Mouse (Mus musculus): ENCODE measurements at regions not wholly inside any gene's neighbourhood (a gene's known extent, or its start where the extent isn't known, plus 50 kb on each side); places are given as distances from the start of the nearest gene placed in this dataset.
A peak's percentile ranks its signal among the peaks of the same experiment; 100 is the strongest.

GRCm38 (mm10) chr6:140983610-140984009 lies 254.5 kb downstream of the Gm11077 start:
- DNase-seq (ENCODE audit: low read depth): no peak
- TF ChIP-seq POLR2A (IDR thresholded peaks at IDR 0.05; ENCODE audit: borderline replicate concordance, extremely low read depth, insufficient read depth, insufficient read length, poor library complexity, severe bottlenecking) (no peak), CTCF (IDR thresholded peaks at IDR 0.05; ENCODE audit: borderline replicate concordance, extremely low read depth, insufficient read depth, insufficient read length) (no peak)

- DNase-seq (ENCODE audit: low read depth): no peak
- TF ChIP-seq POLR2A (IDR thresholded peaks at IDR 0.05; ENCODE audit: borderline replicate concordance, extremely low read depth, insufficient read depth, insufficient read length, poor library complexity, severe bottlenecking) (no peak), CTCF (IDR thresholded peaks at IDR 0.05; ENCODE audit: borderline replicate concordance, extremely low read depth, insufficient read depth, insufficient read length) (no peak)
Observed at GRCm38 (mm10) chr6:140984249-140984648, 255.2 kb downstream of the Gm11077 start.

GRCm38 (mm10) chr6:140993643-140994580 lies 255.2 kb upstream of the Pde3a start:
- no peak for TF ChIP-seq POLR2A (IDR thresholded peaks at IDR 0.05; ENCODE audit: borderline replicate concordance, extremely low read depth, insufficient read depth, insufficient read length, poor library complexity, severe bottlenecking)
- TF ChIP-seq CTCF (IDR thresholded peaks at IDR 0.05; ENCODE audit: borderline replicate concordance, extremely low read depth, insufficient read depth, insufficient read length): no peak
- peak; percentile 84 for DNase-seq (ENCODE audit: low read depth)

GRCm38 (mm10) chr6:140995340-140996135 lies 253.5 kb upstream of the Pde3a start:
- DNase-seq (ENCODE audit: low read depth): peak; percentile 68
- TF ChIP-seq POLR2A (IDR thresholded peaks at IDR 0.05; ENCODE audit: borderline replicate concordance, extremely low read depth, insufficient read depth, insufficient read length, poor library complexity, severe bottlenecking): no peak
- peak; percentile 60; the same call in 1 of the 2 replicates for TF ChIP-seq CTCF (IDR thresholded peaks at IDR 0.05; ENCODE audit: borderline replicate concordance, extremely low read depth, insufficient read depth, insufficient read length)

GRCm38 (mm10) chr6:140998069-140998468 lies 251.0 kb upstream of the Pde3a start:
- no peak for TF ChIP-seq POLR2A (IDR thresholded peaks at IDR 0.05; ENCODE audit: borderline replicate concordance, extremely low read depth, insufficient read depth, insufficient read length, poor library complexity, severe bottlenecking)
- no peak for TF ChIP-seq CTCF (IDR thresholded peaks at IDR 0.05; ENCODE audit: borderline replicate concordance, extremely low read depth, insufficient read depth, insufficient read length)
- peak; percentile 44 for DNase-seq (ENCODE audit: low read depth)

GRCm38 (mm10) chr6:141000552-141000951 lies 248.5 kb upstream of the Pde3a start:
- TF ChIP-seq CTCF (IDR thresholded peaks at IDR 0.05; ENCODE audit: borderline replicate concordance, extremely low read depth, insufficient read depth, insufficient read length) (no peak), POLR2A (IDR thresholded peaks at IDR 0.05; ENCODE audit: borderline replicate concordance, extremely low read depth, insufficient read depth, insufficient read length, poor library complexity, severe bottlenecking) (no peak)
- no peak for DNase-seq (ENCODE audit: low read depth)

- DNase-seq (ENCODE audit: low read depth): no peak
- TF ChIP-seq CTCF (IDR thresholded peaks at IDR 0.05; ENCODE audit: borderline replicate concordance, extremely low read depth, insufficient read depth, insufficient read length) (no peak), POLR2A (IDR thresholded peaks at IDR 0.05; ENCODE audit: borderline replicate concordance, extremely low read depth, insufficient read depth, insufficient read length, poor library complexity, severe bottlenecking) (no peak)
Observed at GRCm38 (mm10) chr6:141001306-141001705, 247.8 kb upstream of the Pde3a start.

GRCm38 (mm10) chr6:141015055-141015681 lies 233.9 kb upstream of the Pde3a start:
- DNase-seq (ENCODE audit: low read depth): no peak
- no peak for TF ChIP-seq CTCF (IDR thresholded peaks at IDR 0.05; ENCODE audit: borderline replicate concordance, extremely low read depth, insufficient read depth, insufficient read length)
- no peak for TF ChIP-seq POLR2A (IDR thresholded peaks at IDR 0.05; ENCODE audit: borderline replicate concordance, extremely low read depth, insufficient read depth, insufficient read length, poor library complexity, severe bottlenecking)

- DNase-seq (ENCODE audit: low read depth): no peak
- no peak for TF ChIP-seq POLR2A (IDR thresholded peaks at IDR 0.05; ENCODE audit: borderline replicate concordance, extremely low read depth, insufficient read depth, insufficient read length, poor library complexity, severe bottlenecking)
- no peak for TF ChIP-seq CTCF (IDR thresholded peaks at IDR 0.05; ENCODE audit: borderline replicate concordance, extremely low read depth, insufficient read depth, insufficient read length)
Observed at GRCm38 (mm10) chr6:141023501-141023900, 225.6 kb upstream of the Pde3a start.

GRCm38 (mm10) chr6:141027353-141027752 lies 221.7 kb upstream of the Pde3a start:
- TF ChIP-seq POLR2A (IDR thresholded peaks at IDR 0.05; ENCODE audit: borderline replicate concordance, extremely low read depth, insufficient read depth, insufficient read length, poor library complexity, severe bottlenecking) (no peak), CTCF (IDR thresholded peaks at IDR 0.05; ENCODE audit: borderline replicate concordance, extremely low read depth, insufficient read depth, insufficient read length) (no peak)
- no peak for DNase-seq (ENCODE audit: low read depth)

- DNase-seq (ENCODE audit: low read depth): no peak
- TF ChIP-seq POLR2A (IDR thresholded peaks at IDR 0.05; ENCODE audit: borderline replicate concordance, extremely low read depth, insufficient read depth, insufficient read length, poor library complexity, severe bottlenecking) (no peak), CTCF (IDR thresholded peaks at IDR 0.05; ENCODE audit: borderline replicate concordance, extremely low read depth, insufficient read depth, insufficient read length) (no peak)
Observed at GRCm38 (mm10) chr6:141027787-141028186, 221.3 kb upstream of the Pde3a start.
